Comparison of ENCODE assay signal across 8 mouse cellular contexts in the genomic region with DNA sequence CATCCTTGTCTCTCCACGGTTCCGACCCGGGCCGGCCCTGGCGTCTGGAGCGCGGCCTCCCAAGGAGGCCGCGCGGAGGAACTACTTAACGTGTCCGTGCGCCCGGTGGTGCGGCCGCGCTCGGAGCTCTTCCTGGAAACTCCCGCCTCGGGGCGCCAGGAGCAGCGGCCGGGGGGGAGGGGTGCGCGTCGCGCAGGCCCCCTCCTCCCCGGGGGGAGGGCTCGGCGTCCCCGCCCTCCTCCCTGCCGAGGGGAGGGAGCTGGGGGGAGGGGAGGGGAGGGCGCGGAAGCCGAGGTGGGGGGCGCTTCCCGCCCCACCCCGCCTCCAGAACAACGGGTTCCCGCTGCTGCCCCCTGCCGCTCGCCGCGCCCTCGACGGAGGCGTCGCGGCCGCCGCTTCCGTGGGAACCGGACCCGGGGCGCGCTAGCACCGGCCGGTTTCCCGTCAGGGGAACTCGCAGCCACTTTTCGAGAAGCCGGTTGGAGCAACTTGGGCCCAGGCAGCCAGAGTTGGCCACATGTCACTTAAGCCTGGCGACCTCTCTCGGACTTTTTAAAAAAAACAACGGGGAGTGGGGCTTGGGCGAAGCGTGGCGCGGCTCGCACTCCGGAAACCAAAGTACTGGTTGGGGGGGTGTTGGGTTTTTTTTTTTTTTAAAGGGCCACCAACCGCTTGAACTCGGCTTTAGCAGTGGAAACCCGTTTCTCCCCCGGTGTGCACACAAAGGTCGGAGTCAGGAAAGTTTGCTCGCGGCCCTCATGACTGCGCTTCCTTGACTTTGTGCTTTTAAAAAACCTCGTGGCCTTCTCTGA. TPM values are rescaled to one million over a fixed set of nuclear protein-coding genes. Genes with fewer than 3 reads are reported as not detected.
A peak's percentile ranks its signal among the peaks of the same experiment; 100 is the strongest.
DNase-seq lines count a peak whose midpoint lies in the region; ATAC-seq and TF ChIP-seq lines count a peak whose summit lies in the region.

No protein-coding gene starts in this region.

- peak overlapping the region; percentile 99 for H3K27ac ChIP-seq in brown adipose tissue, adult 24 weeks (replicated peaks; ENCODE audit: low read depth, low read length)
- H3K27ac ChIP-seq in heart, embryonic 13.5 days (replicated peaks), result peak overlapping the region; percentile 100
- peak overlapping the region; percentile 100 for H3K27ac ChIP-seq in liver, embryonic 11.5 days (ENCODE audit: low read depth, low read length)

- H3K79me2 ChIP-seq in myocyte (ENCODE audit: control insufficient read depth, insufficient read depth), result no peaks in the 10 kb centered on the region

- WGBS in heart, embryonic 13.5 days, result 1% methylated on average over 49 of the region's 80 CpGs
- under 1% methylated on average over 61 of the region's 80 CpGs for WGBS in liver, embryonic 11.5 days

- no peaks in the 10 kb centered on the region for H3K9me3 ChIP-seq in heart, embryonic 13.5 days
- H3K9me3 ChIP-seq in liver, embryonic 11.5 days (ENCODE audit: control insufficient read depth, low read length), result no peaks in the 10 kb centered on the region

- DNase-seq in CD4-positive, CD25-positive, alpha-beta regulatory T cell, adult 2 months (ENCODE audit: low read depth, low spot score), result peak; percentile 97
- peak; percentile 57 for DNase-seq in fibroblast of lung, adult 2 months (ENCODE audit: low read depth)
- peak; percentile 97 for DNase-seq in kidney, postnatal 10 days
- peak; percentile 90 for DNase-seq in liver, embryonic 11.5 days (ENCODE audit: low spot score)
- peak; percentile 88 to 96 for DNase-seq in spleen, postnatal 4 days (ENCODE audit: low spot score in 2 of 2)

- H3ac ChIP-seq in myocyte (ENCODE audit: control insufficient read depth, insufficient read length), result peak overlapping the region; percentile 68

- H3K4me3 ChIP-seq in brown adipose tissue, adult 24 weeks (ENCODE audit: insufficient read depth, low read depth, low read length), result peak overlapping the region; percentile 79
- peak overlapping the region; percentile 73 for H3K4me3 ChIP-seq in heart, embryonic 13.5 days
- peak overlapping the region; percentile 71 for H3K4me3 ChIP-seq in liver, embryonic 11.5 days (ENCODE audit: low read depth, low read length)
- peak overlapping the region; percentile 32 for H3K4me3 ChIP-seq in myocyte

- H3K4me2 ChIP-seq in heart, embryonic 13.5 days, result peak overlapping the region; percentile 71
- H3K4me2 ChIP-seq in liver, embryonic 11.5 days, result peak overlapping the region; percentile 73
- H3K4me2 ChIP-seq in myocyte (ENCODE audit: low read depth), result peak overlapping the region; percentile 86

- peak; percentile 42 for TF ChIP-seq POLR2A in myocyte (IDR thresholded peaks at IDR 0.05; ENCODE audit: insufficient read length, low read depth)

- H3K4me1 ChIP-seq in brown adipose tissue, adult 24 weeks (ENCODE audit: control insufficient read depth, insufficient read depth, insufficient read length, low read length), result peaks cover 2% of the 10 kb centered on the region
- peaks cover 23% of the 10 kb centered on the region for H3K4me1 ChIP-seq in heart, embryonic 13.5 days
- peaks cover 19% of the 10 kb centered on the region for H3K4me1 ChIP-seq in liver, embryonic 11.5 days (replicated peaks; ENCODE audit: control insufficient read depth, insufficient read depth, low read length)

- no peaks in the 10 kb centered on the region for H3K27me3 ChIP-seq in heart, embryonic 13.5 days (replicated peaks)
- no peaks in the 10 kb centered on the region for H3K27me3 ChIP-seq in liver, embryonic 11.5 days (replicated peaks; ENCODE audit: control insufficient read depth, insufficient read depth, low read length)
- no peaks in the 10 kb centered on the region for H3K27me3 ChIP-seq in myocyte (ENCODE audit: control insufficient read depth, insufficient read depth, insufficient read length)

- peak; percentile 71 for ATAC-seq in heart, embryonic 13.5 days (ENCODE audit: extremely low read depth, insufficient number of reproducible peaks, low FRiP score, low TSS enrichment)
- peak; percentile 74 for ATAC-seq in liver, embryonic 11.5 days (replicated peaks; ENCODE audit: low FRiP score)

- no peaks in the 10 kb centered on the region for H3K36me3 ChIP-seq in heart, embryonic 13.5 days
- no peaks in the 10 kb centered on the region for H3K36me3 ChIP-seq in liver, embryonic 11.5 days (ENCODE audit: control insufficient read depth, insufficient read depth, low read length)
- H3K36me3 ChIP-seq in myocyte (ENCODE audit: control insufficient read depth, insufficient read depth), result no peaks in the 10 kb centered on the region

- H3K9ac ChIP-seq in heart, embryonic 13.5 days, result peak overlapping the region; percentile 95
- H3K9ac ChIP-seq in liver, embryonic 11.5 days (ENCODE audit: low read depth, low read length), result peak overlapping the region; percentile 93

TF ChIP-seq in myocyte, 11 proteins besides CTCF, POLR2A, EP300 and RAD21:
- TF ChIP-seq E2F4 (IDR thresholded peaks at IDR 0.05; ENCODE audit: insufficient read depth) (peak; percentile 72), POLR2AphosphoS2 (IDR thresholded peaks at IDR 0.05; ENCODE audit: insufficient read length, low read depth) (peak; percentile 49), TCF12 (IDR thresholded peaks at IDR 0.05; ENCODE audit: insufficient read depth, poor library complexity, severe bottlenecking) (no peak)

RNA-seq across cellular contexts. Expression of a gene that starts 57.6 kb away (rescaled TPM):
- 13.5 and 18.7 TPM in 2 replicates for polyA plus RNA-seq in brown adipose tissue, adult 24 weeks (2012; ENCODE audit: insufficient read depth, insufficient read length, missing spikeins)
- polyA plus RNA-seq in heart, embryonic 13.5 days (2015; fragmentation: Nextera tagmentation; extraction: Ambion mirVana), result 21.1 and 21.2 TPM in 2 replicates
- 26.6 and 32.4 TPM in 2 replicates for polyA plus RNA-seq in liver, embryonic 11.5 days (2014; fragmentation: Nextera tagmentation; extraction: Ambion mirVana)
- 23.2 TPM for polyA plus RNA-seq in myocyte (2012; fragmentation: generic; extraction: Trizol)

Comparison
In these comparisons a context has a peak if more than half of its experiments do, and no peak if none do; other contexts are left out.
1. Peak in every context shown above with its lines: DNase-seq, ATAC-seq, H3K4me3 ChIP-seq and H3K27ac ChIP-seq.